Mouse (Mus musculus) erythroblast, embryonic 14.5 days (primary cell): ENCODE measurements around the gene Wdfy3.

Experiments
- GATA1 ChIP-seq: IDR thresholded peaks from 2 replicates; pipeline ENCODE4 v1.6.1; 2012; ENCODE audit warnings: low read length, inconsistent platforms, mixed read lengths
- TAL1 ChIP-seq: IDR thresholded peaks from 3 replicates; pipeline ENCODE4 v1.6.1; 2012; ENCODE audit warnings: low read length, inconsistent platforms, mixed read lengths

GRCm38 (mm10) chr5:102008712-102009111 is 61.0 kb downstream of the Wdfy3 start:
- TF ChIP-seq GATA1 (no peak), TAL1 (no peak)
